Mouse (Mus musculus) heart, postnatal 0 days (tissue): ENCODE results near the gene Itgb1bp2. TPM values are rescaled to one million over a fixed set of nuclear protein-coding genes. Genes with fewer than 3 reads are reported as not detected.
A peak's percentile ranks its signal among the peaks of the same experiment; 100 is the strongest.
"Not testable (repeated sequence)": the region's sequence is repeated elsewhere in the genome, so short reads cannot be mapped to it uniquely, and the experiment has no call there.

Experiments used
- ATAC-seq: fragments of 200-750 bp; cut with Nextera tagmentation; 2 replicates; pipeline ENCODE4 v1.8.0; 2017; ENCODE audit warnings: low read depth, moderate number of reproducible peaks, moderate library complexity; ENCODE audit not compliant: insufficient read depth
- DNase-seq: peaks from one replicate; pipeline ENCODE4 v3.0.0-alpha.2; 2016; ENCODE audit warnings: low spot score
- H3K27ac ChIP-seq: fragments of 300-500 bp; sonication (generic); 2 replicates; pipeline ENCODE4 v1.5.1; 2014; ENCODE audit warnings: low read depth, mild to moderate bottlenecking
- H3K27me3 ChIP-seq: fragments of 300-500 bp; sonication (generic); 2 replicates; pipeline ENCODE4 v1.6.1; 2014; ENCODE audit warnings: low read length, mixed read lengths; ENCODE audit not compliant: control insufficient read depth, insufficient read depth
- H3K36me3 ChIP-seq: fragments of 300-500 bp; sonication (generic); replicated peaks from 2 replicates; pipeline ENCODE4 v1.6.1; 2014; ENCODE audit warnings: low read length, mixed read lengths; ENCODE audit not compliant: control insufficient read depth, insufficient read depth
- H3K4me1 ChIP-seq: fragments of 300-500 bp; sonication (generic); 2 replicates; pipeline ENCODE4 v1.6.1; 2014; ENCODE audit warnings: antibody characterized with exemption; ENCODE audit not compliant: control insufficient read depth, insufficient read depth
- H3K4me2 ChIP-seq: fragments of 300-500 bp; sonication (generic); 2 replicates; pipeline ENCODE4 v1.6.1; 2014; ENCODE audit warnings: low read depth, mild to moderate bottlenecking, low read length, moderate library complexity
- H3K4me3 ChIP-seq: fragments of 300-500 bp; sonication (generic); 2 replicates; pipeline ENCODE4 v1.5.1; 2014; ENCODE audit warnings: low read depth, low read length
- H3K9ac ChIP-seq: fragments of 300-500 bp; sonication (generic); replicated peaks from 2 replicates; pipeline ENCODE4 v1.6.1; 2014; ENCODE audit warnings: low read depth, low read length, mixed read lengths
- H3K9me3 ChIP-seq: fragments of 300-500 bp; sonication (generic); replicated peaks from 2 replicates; pipeline ENCODE4 v1.6.1; 2016; ENCODE audit warnings: low read length; ENCODE audit not compliant: control insufficient read depth
- CTCF ChIP-seq: IDR thresholded peaks from 2 replicates; pipeline ENCODE4 v1.5.1; 2016; ENCODE audit warnings: antibody characterized with exemption, control low read depth, low read depth
- EP300 ChIP-seq: IDR thresholded peaks from 2 replicates; pipeline ENCODE4 v1.6.1; 2016; ENCODE audit warnings: antibody characterized with exemption, low read depth
- WGBS: fragments of 180-500 bp; shearing (Covaris S2); extraction: QIAGEN DNeasy Blood & Tissue Kit; methylation state at CpG from one replicate; pipeline ENCODE4 v1.1.7; 2014; 5-methylcytosine and 5-hydroxymethylcytosine counted together
- polyA plus RNA-seq: library from polyadenylated mRNA; unstranded; fragments of >200 nt; fragmentation: Nextera tagmentation; extraction: Ambion mirVana; gene quantifications from 2 replicates; pipeline ENCODE4 v1.2.1, GENCODE M21; 2015
- total RNA-seq: library from RNA; depleted of rRNA; stranded (reverse); fragments of >200 nt; gene quantifications from 2 replicates; pipeline ENCODE4 v1.2.3, GENCODE M21; 2014; ENCODE audit warnings: low replicate concordance; rRNA removed

Gene Itgb1bp2
- total and polyA plus RNA-seq, 2 experiments from 2014 or later, result 170 to 192 TPM

DNA sequence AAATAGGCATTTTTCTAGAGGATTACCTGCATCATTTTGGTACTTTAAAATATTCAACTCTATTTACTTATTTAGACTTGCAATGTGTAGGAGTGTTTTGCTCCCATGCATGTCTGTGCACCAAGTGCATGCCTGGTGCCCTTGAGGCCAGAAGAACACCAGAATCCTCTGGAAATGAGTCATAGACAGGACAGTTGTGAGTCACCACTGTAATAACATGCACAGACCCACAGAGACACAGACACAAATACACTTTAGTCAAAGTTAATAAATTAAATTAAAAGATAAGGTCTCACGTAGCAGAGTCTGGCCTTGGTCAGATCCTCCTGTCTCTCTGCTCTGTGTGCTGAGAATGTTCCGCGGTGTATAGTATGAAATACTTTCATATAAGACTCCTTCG, 23.3 kb downstream of the Itgb1bp2 start:
- WGBS, result 84% methylated on average over 4 of the region's 4 CpGs
- H3K4me2 ChIP-seq, result no peak overlapping the region
- no peak overlapping the region for H3K9ac ChIP-seq
- no peaks in the 10 kb centered on the region for H3K27me3 ChIP-seq
- ATAC-seq (no peak), DNase-seq (no peak)
- no peaks in the 10 kb centered on the region for H3K4me1 ChIP-seq
- no peak for TF ChIP-seq CTCF
- no peak for TF ChIP-seq EP300
- no peaks in the 10 kb centered on the region; the same call in 1 of the 2 replicates for H3K36me3 ChIP-seq
- no peak overlapping the region for H3K27ac ChIP-seq
- H3K4me3 ChIP-seq, result no peak overlapping the region
- H3K9me3 ChIP-seq, result no peaks in the 10 kb centered on the region

DNA sequence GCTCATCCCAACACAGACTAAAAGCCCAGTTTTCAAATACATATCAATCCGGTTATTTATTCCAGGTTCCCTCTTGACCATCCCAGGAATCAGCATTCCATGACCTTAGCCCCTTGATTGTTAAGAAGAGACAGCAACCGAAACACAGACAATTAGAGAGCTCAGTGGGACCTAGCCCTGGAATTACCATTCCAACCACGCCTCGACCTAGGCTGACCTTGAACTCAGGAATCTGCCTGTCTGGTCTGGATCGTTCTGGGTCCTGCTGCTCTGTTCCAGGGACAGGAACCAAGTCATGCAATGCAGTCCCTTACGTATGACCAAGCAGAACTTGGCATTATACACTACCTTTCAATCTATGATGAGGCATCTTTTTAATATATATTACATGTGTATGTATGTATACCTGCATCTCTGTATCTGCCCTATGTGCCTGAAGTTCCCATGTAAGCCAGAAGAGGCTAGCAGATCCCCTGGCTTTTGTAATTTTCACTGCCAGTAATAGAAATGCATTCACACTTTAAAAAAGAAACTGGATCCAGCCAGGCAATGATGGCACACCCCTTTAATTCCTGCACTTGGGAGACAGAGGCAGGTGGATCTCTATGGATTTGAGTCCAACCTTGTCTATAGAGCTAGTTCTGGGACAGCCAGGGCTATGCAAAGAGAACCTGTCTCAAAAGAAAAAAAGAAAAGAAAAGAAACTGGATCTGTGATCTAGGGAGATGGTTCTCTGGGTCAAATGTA, 32.9 kb downstream of the Itgb1bp2 start:
- no peak for ATAC-seq
- H3K4me3 ChIP-seq, result no peak overlapping the region
- WGBS, result 68% methylated on average over 6 of the region's 6 CpGs

GRCm38 (mm10) chrX:101486487-101487152, 37.7 kb downstream of the Itgb1bp2 start:
- not testable (repeated sequence) for H3K4me1 ChIP-seq, H3K9me3 ChIP-seq, H3K27ac ChIP-seq, H3K4me2 ChIP-seq, H3K4me3 ChIP-seq, H3K27me3 ChIP-seq, H3K36me3 ChIP-seq, H3K9ac ChIP-seq
- DNase-seq (peak; percentile 20), ATAC-seq (peak; percentile 33; the same call in 1 of the 2 replicates)
- peak; percentile 72 for TF ChIP-seq CTCF
- 27% methylated on average over 10 of the region's 12 CpGs for WGBS

More for the DNA sequence above, 32.9 kb downstream of the Itgb1bp2 start:
- no peaks in the 10 kb centered on the region for H3K27me3 ChIP-seq
- no peaks in the 10 kb centered on the region for H3K4me1 ChIP-seq
- H3K9ac ChIP-seq, result no peak overlapping the region
- H3K36me3 ChIP-seq, result no peaks in the 10 kb centered on the region
- DNase-seq, result no peak
- H3K9me3 ChIP-seq, result no peaks in the 10 kb centered on the region
- no peak overlapping the region for H3K4me2 ChIP-seq
- H3K27ac ChIP-seq, result no peak overlapping the region
- TF ChIP-seq CTCF, result no peak
- TF ChIP-seq EP300, result no peak

Other genes starting within 250 kb of the Itgb1bp2 start
- 28.4 and 33.9 TPM in 2 replicates for gene Snx12, start 226.5 kb upstream of the Itgb1bp2 start, total RNA-seq
- 27.4 and 27.7 TPM in 2 replicates for gene Snx12, start 226.5 kb upstream of the Itgb1bp2 start, polyA plus RNA-seq
- 24.2 and 34.3 TPM in 2 replicates for gene Foxo4, start 194.6 kb upstream of the Itgb1bp2 start, total RNA-seq
- gene Foxo4, start 194.6 kb upstream of the Itgb1bp2 start, polyA plus RNA-seq, result 1.6 and 1.7 TPM in 2 replicates
- not detected in 2 replicates for gene Gm614, start 185.1 kb upstream of the Itgb1bp2 start, total RNA-seq
- gene Gm614, start 185.1 kb upstream of the Itgb1bp2 start, polyA plus RNA-seq, result 0.16 TPM in 1 of 2 replicates, not detected in the other
- gene Il2rg, start 180.8 kb upstream of the Itgb1bp2 start, total RNA-seq, result 7.8 and 12.4 TPM in 2 replicates
- 17.2 and 21.9 TPM in 2 replicates for gene Il2rg, start 180.8 kb upstream of the Itgb1bp2 start, polyA plus RNA-seq
- not detected in 2 replicates for gene Gm20489, start 180.1 kb upstream of the Itgb1bp2 start, total RNA-seq
- gene Gm20489, start 180.1 kb upstream of the Itgb1bp2 start, polyA plus RNA-seq, result not detected in 2 replicates
- gene Med12, start 175.1 kb upstream of the Itgb1bp2 start, total RNA-seq, result 47.2 and 52.3 TPM in 2 replicates
- gene Med12, start 175.1 kb upstream of the Itgb1bp2 start, polyA plus RNA-seq, result 12.8 and 14.1 TPM in 2 replicates
- gene Nlgn3, start 149.9 kb upstream of the Itgb1bp2 start, total RNA-seq, result 0.34 and 0.54 TPM in 2 replicates
- gene Nlgn3, start 149.9 kb upstream of the Itgb1bp2 start, polyA plus RNA-seq, result 0.65 and 0.67 TPM in 2 replicates
- gene Gjb1, start 72.7 kb upstream of the Itgb1bp2 start, total RNA-seq, result not detected in 2 replicates
- gene Gjb1, start 72.7 kb upstream of the Itgb1bp2 start, polyA plus RNA-seq, result not detected in 2 replicates
- 38.9 and 41.6 TPM in 2 replicates for gene Zmym3, start 28.2 kb upstream of the Itgb1bp2 start, total RNA-seq
- gene Zmym3, start 28.2 kb upstream of the Itgb1bp2 start, polyA plus RNA-seq, result 12.2 and 14.2 TPM in 2 replicates
- gene Nono, start 19.8 kb upstream of the Itgb1bp2 start, total RNA-seq, result 163 and 242 TPM in 2 replicates
- 120 and 121 TPM in 2 replicates for gene Nono, start 19.8 kb upstream of the Itgb1bp2 start, polyA plus RNA-seq
- gene Taf1, start 83.6 kb downstream of the Itgb1bp2 start, total RNA-seq, result 4.3 and 6.7 TPM in 2 replicates
- gene Taf1, start 83.6 kb downstream of the Itgb1bp2 start, polyA plus RNA-seq, result 3.7 TPM in 2 replicates
- 78.6 and 108 TPM in 2 replicates for gene Ogt, start 191.0 kb downstream of the Itgb1bp2 start, total RNA-seq
- gene Ogt, start 191.0 kb downstream of the Itgb1bp2 start, polyA plus RNA-seq, result 46.2 and 49.6 TPM in 2 replicates